Mouse (Mus musculus) lung, postnatal 0 days (tissue): Measurements from ENCODE around the gene Arpc3.

Experiments used
- CTCF ChIP-seq: IDR thresholded peaks from 2 replicates; pipeline ENCODE4 v1.5.1; 2016; ENCODE audit warnings: antibody characterized with exemption, mild to moderate bottlenecking
- EP300 ChIP-seq: IDR thresholded peaks from 2 replicates; pipeline ENCODE4 v1.6.1; 2016; ENCODE audit warnings: antibody characterized with exemption, mild to moderate bottlenecking, control low read depth

DNA sequence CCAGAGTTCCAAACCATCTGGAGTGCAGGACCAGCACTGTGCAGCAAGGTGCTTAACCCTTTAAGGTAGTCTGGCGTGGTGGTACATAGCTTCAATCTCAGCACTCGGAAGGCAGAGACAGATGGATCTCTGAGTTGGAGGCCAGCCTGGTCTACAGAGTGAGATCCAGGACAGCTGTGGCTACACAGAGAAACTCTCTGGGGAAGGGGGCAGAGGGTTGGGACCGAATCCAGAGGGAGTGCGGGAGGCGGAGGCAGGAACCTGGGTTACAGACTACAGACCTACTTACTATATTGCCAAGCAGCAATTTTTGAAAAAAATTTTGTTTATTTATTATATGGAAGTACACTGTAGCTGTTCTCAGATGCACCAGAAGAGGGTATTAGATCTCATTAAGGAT is 22.7 kb downstream of the Arpc3 start:
- no peak for TF ChIP-seq CTCF
- no peak for TF ChIP-seq EP300
